Mouse (Mus musculus): Measurements from ENCODE around the gene Gm11027.
"Not testable (repeated sequence)": the region's sequence is repeated elsewhere in the genome, so short reads cannot be mapped to it uniquely, and the experiment has no call there.

Gene Gm11027
- long read RNA-seq, experiment 1, result 0 reads
- long read RNA-seq, experiment 2, result 0 reads

GRCm38 (mm10) chr12:116275086-116275485 lies at the start of gene Gm11027:
TSS of gene Gm11027 (plus strand) at chr12:116275386.
- intact Hi-C loops (cut with DNase I), result not testable (repeated sequence)

GRCm38 (mm10) chr12:116226289-116227057 lies 48.7 kb upstream of the Gm11027 start:
- intact Hi-C loops (cut with DNase I), result no loop called here

- intact Hi-C loops (cut with DNase I), result no loop called here
Observed at GRCm38 (mm10) chr12:116229451-116229850, 45.7 kb upstream of the Gm11027 start.

GRCm38 (mm10) chr12:116231612-116232011 lies 43.6 kb upstream of the Gm11027 start:
- intact Hi-C loops (cut with DNase I), result no loop called here

GRCm38 (mm10) chr12:116232061-116232460 lies 43.1 kb upstream of the Gm11027 start:
- intact Hi-C loops (cut with DNase I), result no loop called here

GRCm38 (mm10) chr12:116235356-116235755 lies 39.8 kb upstream of the Gm11027 start:
- intact Hi-C loops (cut with DNase I), result no loop called here

DNA sequence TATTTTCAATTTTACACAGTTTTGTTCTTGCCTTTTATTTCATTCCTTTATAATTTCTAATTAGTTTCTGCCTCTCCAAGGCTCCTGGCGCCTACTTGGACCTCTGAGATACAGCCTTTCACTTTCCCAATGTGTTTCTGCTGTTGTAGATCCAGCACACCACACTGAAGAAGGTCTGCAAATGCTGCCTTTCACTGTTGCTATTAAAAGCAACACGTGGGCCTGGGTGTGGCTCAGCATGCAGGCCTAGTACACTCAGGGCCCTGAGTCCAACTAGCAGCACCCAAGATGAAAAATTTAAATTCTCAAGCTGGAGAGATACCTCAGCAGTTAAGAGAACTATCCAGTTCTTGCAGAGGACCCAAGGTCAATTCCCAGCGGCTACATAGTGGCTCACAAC lies 38.5 kb upstream of the Gm11027 start:
- intact Hi-C loops (cut with DNase I), result no loop called here

DNA sequence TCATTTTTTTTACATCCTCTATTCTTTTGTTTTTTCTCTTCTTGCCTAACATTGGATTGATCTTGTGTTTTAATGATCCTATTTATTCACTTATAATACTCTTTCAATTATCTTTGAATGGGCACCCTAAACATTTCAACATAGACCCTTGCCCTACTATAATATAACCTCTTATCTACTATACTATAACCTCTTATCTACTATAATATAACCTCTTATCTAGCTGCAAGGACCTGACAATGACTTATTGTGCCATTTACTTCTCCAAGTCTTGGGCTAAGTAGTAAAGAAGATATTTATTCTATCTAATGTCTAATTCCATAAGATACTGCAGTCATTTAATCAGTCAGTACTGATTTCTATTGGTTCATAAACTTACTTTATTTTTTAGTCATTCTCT lies 36.8 kb upstream of the Gm11027 start:
- intact Hi-C loops (cut with DNase I), result no loop called here

- intact Hi-C loops (cut with DNase I), result no loop called here
Observed at GRCm38 (mm10) chr12:116238803-116239202, 36.4 kb upstream of the Gm11027 start.

GRCm38 (mm10) chr12:116244601-116245000 lies 30.6 kb upstream of the Gm11027 start:
- intact Hi-C loops (cut with DNase I), result no loop called here

DNA sequence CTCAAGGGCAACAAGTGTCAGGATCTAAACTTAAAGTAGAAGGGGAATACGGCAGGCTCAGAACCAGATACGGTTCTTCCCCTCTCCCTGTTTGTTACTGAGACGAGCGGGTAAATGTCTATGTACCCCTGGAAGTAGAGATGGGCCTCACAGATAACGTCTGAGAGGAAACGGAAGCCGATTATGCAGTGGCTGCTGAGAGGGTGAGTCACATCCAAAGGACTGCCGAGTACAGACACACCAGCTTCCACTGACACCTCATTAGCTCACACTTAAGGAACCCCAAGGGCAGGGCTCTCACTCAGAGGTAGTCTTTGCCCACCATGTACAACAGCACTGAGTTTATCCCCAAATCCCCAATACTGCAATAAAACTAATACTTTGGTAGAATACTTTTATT lies 20.5 kb upstream of the Gm11027 start:
- intact Hi-C loops (cut with DNase I), result no loop called here

DNA sequence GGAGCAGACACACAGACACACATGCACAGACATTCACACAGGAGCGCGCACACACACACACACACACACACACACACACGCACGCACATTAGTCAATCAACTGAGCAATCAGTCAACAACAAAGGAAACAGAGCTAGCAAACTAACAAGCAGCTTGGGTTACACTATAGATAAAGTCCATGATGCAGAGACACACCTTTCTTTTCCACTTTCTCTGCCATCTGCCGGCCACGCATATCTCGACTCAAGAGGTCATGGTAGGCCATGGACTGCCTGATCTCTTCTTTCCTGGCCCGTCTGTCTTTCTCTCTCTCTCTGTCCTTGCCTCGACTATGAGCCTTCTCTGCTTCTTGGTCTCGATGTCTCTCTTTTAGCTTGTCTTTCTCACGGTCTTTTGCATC lies 19.6 kb upstream of the Gm11027 start:
- intact Hi-C loops (cut with DNase I), result no loop called here

- intact Hi-C loops (cut with DNase I), result no loop called here
Observed at GRCm38 (mm10) chr12:116258321-116258720, 16.9 kb upstream of the Gm11027 start.

DNA sequence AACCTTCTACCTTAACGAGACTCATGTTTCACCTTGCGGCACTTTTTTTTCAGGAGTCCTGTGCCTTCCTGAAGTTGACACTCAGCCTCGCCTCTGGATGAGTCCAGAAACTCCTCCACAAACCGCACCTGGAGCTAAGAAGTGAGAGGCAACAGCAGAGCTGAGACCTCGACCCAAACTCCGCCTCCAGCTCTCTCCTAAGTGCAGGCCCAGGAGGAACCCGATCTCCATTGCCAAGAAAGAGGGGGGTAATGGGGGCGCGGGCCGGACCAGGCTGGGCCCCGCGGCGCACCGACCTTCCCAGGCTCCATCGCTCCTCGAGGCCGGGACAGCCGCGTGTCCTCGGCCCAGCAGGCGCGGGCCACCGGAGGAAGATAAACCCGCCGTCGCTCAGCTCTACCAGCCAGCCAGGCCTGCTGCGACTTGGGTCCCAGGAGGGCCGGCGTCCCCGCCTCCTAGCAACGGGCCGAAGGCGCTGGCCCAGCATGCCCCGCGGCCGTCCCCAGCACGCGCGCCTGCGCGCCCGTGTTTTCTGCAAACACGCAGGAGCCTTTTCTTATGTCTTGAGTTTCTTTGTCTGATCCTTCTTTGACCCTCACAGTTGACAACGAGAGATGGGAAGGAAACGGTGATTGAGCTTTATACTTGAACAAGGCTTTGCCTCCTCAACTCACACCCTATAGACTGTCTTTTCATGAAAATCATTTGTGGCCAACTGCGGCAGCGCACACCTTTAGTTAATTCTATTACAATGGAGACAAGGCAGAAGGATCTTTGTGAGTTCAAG lies 12.4 kb upstream of the Gm11027 start, which contains the start of gene Wdr60:
Gene Wdr60 (minus strand): TSS at position 468 of the 787 bp plus-strand sequence.
- intact Hi-C loops (cut with DNase I), result no loop called here

- intact Hi-C loops (cut with DNase I), result no loop called here
Observed at GRCm38 (mm10) chr12:116264756-116265155, 10.4 kb upstream of the Gm11027 start.

- intact Hi-C loops (cut with DNase I), result no loop called here
Observed at GRCm38 (mm10) chr12:116265275-116265674, 9.9 kb upstream of the Gm11027 start.

- intact Hi-C loops (cut with DNase I), result no loop called here
Observed at GRCm38 (mm10) chr12:116269450-116269849, 5.7 kb upstream of the Gm11027 start.

DNA sequence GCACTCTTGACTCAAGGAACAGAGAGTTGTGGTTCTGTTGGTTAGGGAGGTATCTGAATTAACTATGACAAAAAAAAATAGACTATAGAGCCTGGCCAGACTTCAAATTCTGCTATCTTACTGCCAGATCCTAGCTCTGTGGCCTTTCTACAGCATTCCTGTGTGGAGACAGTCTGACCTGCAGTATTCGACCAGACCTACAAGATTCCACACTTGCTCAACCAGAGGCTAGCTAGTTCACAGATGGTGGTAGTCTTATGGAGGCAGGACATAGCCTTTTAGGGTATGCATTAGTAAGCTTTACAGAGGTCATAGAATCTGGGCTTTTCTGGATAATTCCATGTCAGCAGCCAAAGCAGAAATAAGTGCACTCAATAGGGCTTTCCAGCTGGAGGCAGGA lies 4.6 kb upstream of the Gm11027 start:
- intact Hi-C loops (cut with DNase I), result no loop called here

DNA sequence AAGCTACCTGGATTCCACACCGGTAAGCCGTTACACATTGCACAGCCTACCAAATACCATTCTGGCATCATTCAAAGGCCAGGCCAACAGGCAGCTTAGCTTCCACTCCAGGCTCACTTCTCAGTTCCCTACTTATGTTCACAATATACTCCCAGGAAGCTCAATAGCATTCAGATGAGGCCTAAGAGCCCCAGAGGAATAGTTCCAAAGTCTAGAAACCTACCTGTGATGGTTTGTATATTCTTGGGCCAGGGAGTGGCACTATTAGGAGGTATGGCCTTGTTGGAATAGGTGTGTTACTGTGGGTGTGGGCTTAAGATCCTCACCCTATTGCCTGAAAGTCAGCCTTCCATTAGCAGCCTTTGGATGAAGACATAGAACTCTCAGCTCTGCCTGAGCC lies 4.1 kb upstream of the Gm11027 start:
- intact Hi-C loops (cut with DNase I), result no loop called here

DNA sequence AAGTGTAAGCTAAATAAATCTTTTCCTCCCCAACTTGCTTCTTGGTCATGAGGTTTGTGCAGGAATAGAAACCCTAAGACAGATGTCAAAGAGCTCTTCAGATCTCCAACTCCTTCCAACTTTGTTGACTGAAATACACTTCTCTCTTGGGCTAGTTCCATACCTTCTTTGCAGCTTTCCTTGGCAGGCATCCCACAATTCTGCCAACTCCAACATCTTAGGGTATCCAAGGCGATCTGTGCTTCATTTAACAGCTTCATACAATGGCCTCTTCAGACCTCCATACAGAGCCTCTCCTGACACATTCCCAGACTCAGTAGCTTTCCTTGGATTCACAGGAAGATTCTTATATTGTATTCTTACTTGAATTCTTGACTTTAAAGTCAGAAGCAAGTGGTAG lies 1.5 kb upstream of the Gm11027 start:
- intact Hi-C loops (cut with DNase I), result no loop called here

GRCm38 (mm10) chr12:116275631-116276030 lies 445 bp downstream of the Gm11027 start:
- intact Hi-C loops (cut with DNase I), result no loop called here

- intact Hi-C loops (cut with DNase I), result no loop called here
Observed at GRCm38 (mm10) chr12:116276961-116277360, 1.8 kb downstream of the Gm11027 start.
